In genomic region chr3:89786275-89786674, GRCm38 (mm10) we compare ENCODE assay signal across 31 mouse cellular contexts. TPM values are rescaled to one million over a fixed set of nuclear protein-coding genes. Genes with fewer than 3 reads are reported as not detected.
"Had no signal": no experiment of that assay in that cellular context is flagged by ENCODE, and none has a peak within 500 bp of the region (broad histone marks: within the 10 kb centered on the region; RNA-seq: fewer than 3 reads in every experiment).

No protein-coding gene starts in this region.

- H3K4me1 ChIP-seq: hindbrain, embryonic 12.5 days had no signal

- H3K9me3 ChIP-seq: heart, embryonic 12.5 days; heart, embryonic 13.5 days; heart, embryonic 15.5 days; hindbrain, embryonic 10.5 days; hindbrain, embryonic 12.5 days; hindbrain, embryonic 13.5 days; hindbrain, embryonic 15.5 days; intestine, embryonic 15.5 days; kidney, embryonic 15.5 days had no signal

- DNase-seq: heart, postnatal 10 days; heart, postnatal 14 days; heart, postnatal 36 days; heart, postnatal 4 days; kidney, adult 11 months; kidney, adult 18-20 months; kidney, adult 2 months; kidney, adult 8-10 months; kidney, adult 9 months; kidney, postnatal 10 days; kidney, postnatal 14 days; kidney, postnatal 25 days; kidney, postnatal 36 days; kidney, postnatal 4 days; layer of hippocampus, adult 9-11 months; layer of hippocampus, postnatal 36 days had no signal

- H3K4me3 ChIP-seq: heart, embryonic 12.5 days; heart, embryonic 13.5 days; heart, embryonic 15.5 days; hindbrain, embryonic 10.5 days; hindbrain, embryonic 12.5 days; hindbrain, embryonic 13.5 days; hindbrain, embryonic 15.5 days; intestine, embryonic 15.5 days; kidney, embryonic 15.5 days; layer of hippocampus, adult 2 months; left cerebral cortex, adult 2 months had no signal

- H3K27me3 ChIP-seq: heart, embryonic 12.5 days; hindbrain, embryonic 12.5 days; hindbrain, embryonic 13.5 days; hindbrain, embryonic 15.5 days; intestine, embryonic 15.5 days; kidney, embryonic 15.5 days had no signal

- H3K27ac ChIP-seq: heart, embryonic 13.5 days; heart, embryonic 15.5 days; hindbrain, embryonic 10.5 days; hindbrain, embryonic 12.5 days; hindbrain, embryonic 13.5 days; hindbrain, embryonic 14.5 days; hindbrain, embryonic 15.5 days; hindbrain, postnatal 0 days; intestine, embryonic 15.5 days; kidney, embryonic 15.5 days; kidney, postnatal 0 days; layer of hippocampus, adult 2 months; left cerebral cortex, adult 2 months had no signal

RNA-seq across cellular contexts. Expression of gene She, which starts 44.9 kb away (rescaled TPM):
- total RNA-seq: hematopoietic stem cell, adult 5-6 weeks had no signal
